Mouse (Mus musculus): Measurements from ENCODE around the gene Zfp457. TPM values are rescaled to one million over a fixed set of nuclear protein-coding genes. Genes with fewer than 3 reads are reported as not detected.
"Not testable (repeated sequence)": the region's sequence is repeated elsewhere in the genome, so short reads cannot be mapped to it uniquely, and the experiment has no call there.

Zfp457 gene
- 1 to 10 TPM; 5.4 to 6.3 TPM for total RNA-seq (2021)
- long read RNA-seq, experiment 1 = 0 reads
- long read RNA-seq, experiment 2 = 0 reads

DNA sequence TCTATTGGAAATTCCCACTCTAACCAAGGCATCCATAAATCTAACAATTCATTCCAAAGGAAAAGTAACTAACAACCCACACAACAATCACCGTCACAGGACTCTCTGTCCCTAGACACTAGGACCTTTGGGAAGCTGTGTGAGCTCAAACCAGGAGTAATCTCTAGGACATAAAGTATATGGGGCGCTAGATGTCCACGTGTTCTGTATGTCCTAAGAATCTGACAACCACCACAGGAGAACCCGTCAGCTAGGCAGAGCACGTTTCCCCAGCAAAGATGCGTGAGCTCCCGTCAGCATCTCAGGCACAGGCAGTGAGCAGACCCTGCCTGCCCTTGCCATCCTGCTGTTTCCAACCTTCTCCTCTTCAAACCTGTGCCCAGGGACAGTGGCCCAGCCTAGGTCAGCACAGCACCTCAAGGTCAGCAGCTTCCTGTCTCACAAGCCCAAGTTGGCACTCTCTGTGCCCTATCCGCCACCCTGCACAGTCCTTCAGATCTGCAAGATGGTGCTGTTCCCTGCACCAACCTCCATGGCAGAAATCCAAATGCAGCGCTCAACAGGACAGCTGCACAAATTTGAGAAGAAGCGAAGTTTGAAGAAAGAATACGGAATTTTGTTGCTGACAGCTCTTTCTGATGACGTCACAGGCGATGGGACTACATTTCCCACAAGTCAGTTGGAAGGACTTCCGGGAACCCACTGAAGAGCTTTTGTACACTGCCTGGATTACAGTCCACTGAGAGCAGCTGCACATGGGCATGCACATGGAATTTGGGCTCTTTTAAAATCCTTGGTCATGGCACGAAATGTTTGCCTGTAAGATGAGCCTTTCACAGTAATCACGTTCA, at the start of gene Zfp457:
Gene Zfp457, minus strand, starts transcription at position 664 of the 851 bp plus-strand sequence.
- DNase-seq (ENCODE audit: low spot score in 2 of 2) = peak; percentile 87 to 96

DNA sequence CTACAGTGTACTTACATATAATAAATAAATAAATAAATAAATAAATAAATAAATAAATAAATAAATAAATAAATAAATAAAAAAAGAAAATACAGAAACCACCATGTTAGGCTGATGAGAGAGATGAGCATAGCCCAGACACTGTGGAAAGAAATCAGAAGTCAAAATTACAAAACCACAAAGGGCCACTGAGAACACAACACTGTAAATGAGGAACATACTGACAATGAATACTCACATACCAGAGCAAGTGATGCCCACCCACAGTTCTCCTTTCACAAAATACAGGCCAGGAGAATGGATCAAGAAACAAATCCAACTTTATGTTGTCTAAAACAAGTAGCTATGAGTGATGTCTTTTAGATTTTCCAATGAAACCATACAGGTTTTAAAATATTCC, 45.6 kb upstream of the Zfp457 start:
- no peak for DNase-seq (ENCODE audit: low spot score in 2 of 2)

DNA sequence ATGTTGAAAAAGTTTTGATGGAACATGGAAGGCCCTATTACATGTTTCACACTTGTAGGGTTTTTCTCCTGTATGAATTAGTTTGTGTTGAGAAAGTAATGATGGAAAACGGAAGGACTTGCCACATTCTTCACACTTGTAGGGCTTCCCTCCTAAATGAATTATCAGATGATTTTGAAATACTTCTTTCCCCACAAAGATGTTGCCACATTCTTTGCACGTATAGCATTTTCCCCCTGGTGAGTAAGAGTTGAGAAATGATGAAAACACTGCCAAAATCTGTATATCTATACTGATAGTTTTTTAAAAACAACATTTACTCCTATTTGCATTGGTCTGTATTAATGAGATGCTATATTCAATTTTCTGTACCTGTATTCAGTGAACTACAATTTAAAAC, 37.1 kb upstream of the Zfp457 start:
- no peak for DNase-seq (ENCODE audit: low spot score in 2 of 2)

DNA sequence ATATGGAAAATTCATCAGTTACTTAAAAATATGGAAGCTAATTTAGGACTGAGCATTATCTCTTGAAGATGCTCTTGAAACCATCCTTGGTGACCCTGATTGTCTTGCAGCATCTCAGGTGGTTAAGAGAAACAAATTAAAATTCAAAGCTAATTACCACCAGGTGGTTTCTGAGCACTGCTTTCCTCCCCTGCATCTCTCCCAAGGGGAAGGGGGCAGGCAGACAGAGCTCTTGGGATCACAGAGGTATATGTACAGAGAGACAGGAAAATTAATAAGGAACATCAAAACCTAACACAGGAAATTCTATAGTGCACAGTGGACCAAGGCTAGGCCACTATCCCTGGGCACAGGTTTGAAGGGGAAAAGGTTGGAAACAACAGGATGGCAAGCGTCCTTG, 26.6 kb upstream of the Zfp457 start:
- DNase-seq (ENCODE audit: low spot score in 2 of 2) = no peak

DNA sequence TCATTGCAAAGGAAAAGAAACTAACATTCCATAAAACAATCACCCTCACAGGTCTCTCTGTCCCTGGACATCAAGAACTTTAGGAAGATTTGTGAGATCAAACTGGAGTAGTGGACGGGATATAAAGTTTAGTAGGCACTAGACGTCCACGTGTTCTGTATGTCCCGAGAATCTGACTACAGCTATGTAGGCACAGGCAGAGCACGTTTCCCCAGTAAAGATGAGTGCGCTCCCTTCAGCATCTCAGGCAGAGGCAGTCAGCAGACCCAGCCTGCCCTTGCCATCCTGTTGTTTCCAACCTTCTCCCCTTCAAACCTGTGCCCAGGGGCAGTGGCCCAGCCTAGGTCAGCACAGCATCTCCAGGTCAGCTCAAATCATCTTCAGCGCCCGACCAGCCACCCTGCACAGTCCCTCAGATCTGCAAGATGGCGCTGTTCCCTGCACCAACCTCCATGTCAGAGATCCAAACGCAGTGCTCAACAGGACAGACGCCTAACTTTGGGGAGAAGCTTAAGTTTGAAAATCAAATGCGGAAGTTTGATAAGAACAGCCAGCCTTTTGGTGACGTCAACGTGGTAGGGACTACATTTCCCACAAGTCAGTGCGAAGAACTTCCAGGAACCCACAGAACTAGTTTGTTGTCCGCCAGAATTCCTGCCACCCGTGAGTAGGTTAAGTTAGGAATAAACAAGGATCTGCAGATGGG, 25.9 kb upstream of the Zfp457 start, which contains the start of gene Zfp595:
Gene Zfp595, minus strand, starts transcription at position 552 of the 706 bp plus-strand sequence.
- peak; percentile 53 to 88 for DNase-seq (ENCODE audit: low spot score in 2 of 2)

DNA sequence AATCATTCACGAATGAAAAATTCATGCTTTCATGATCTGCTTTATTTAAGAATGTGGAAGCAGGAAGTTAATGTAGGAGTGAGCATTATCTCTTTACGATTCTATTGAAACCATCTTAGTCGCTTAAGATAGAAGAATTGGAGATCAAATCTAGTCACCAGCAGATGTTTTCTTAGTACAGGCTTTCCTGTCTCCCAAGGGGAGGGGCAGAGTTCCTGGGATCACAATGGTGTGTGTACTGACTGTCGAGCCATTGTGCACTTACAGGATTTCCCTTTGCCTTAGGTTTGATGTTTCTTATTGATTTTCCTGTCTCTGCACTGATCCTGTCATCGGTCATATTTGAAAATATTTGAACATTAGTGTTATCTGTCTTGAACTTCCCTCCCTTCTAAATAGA, 433 bp upstream of the Zfp457 start:
- no peak for DNase-seq (ENCODE audit: low spot score in 2 of 2)

DNA sequence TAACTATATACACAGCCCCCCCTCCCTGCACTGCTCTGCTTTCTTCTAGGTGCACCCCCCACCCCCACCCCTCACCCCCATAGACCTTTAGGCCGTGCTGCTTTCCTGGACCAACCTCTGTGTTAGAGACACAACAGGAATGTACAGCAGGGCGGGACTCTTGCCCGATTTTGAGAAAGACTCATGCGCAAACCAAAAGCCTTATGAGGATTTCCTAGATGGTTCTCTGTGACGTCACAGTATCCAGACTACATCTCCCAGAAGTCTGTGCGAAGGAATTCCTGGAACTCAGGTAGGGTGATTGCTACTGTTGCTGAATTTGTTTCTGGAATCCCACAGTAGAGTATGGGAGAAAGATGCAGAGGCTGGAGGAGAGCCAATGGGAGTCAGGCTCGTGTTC, 28.0 kb downstream of the Zfp457 start, which contains the start of gene Zfp458:
Gene Zfp458, minus strand, starts transcription at position 153 of the 400 bp plus-strand sequence.
- DNase-seq (ENCODE audit: low spot score in 2 of 2) = no peak

DNA sequence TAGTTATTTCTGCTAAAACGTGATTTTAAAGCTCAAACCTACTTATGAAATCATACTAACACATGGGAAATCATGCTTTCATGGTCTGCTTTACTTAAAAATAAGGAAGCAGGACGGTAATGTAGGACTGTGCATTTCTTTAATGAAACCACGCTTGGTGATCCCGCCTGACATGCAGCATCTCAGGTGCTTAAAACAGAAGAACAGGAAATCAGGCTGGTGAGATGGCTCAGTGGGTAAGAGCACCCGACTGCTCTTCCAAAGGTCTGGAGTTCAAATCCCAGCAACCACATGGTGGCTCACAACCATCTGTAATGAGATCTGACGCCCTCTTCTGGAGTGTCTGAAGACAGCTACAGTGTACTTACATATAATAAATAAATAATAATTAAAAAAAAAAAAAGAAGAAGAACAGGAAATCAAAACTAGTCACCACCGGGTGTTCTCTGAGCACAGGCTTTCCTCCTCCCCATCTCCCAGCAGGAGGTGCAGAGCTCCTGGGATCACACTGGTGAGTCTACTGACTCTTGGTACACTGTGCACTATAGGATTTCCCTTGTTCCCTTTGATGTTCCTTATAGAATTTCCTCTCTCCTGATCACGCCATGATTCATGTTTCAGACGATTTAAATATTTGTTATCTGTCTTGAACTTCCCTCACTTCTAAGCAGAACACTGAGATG, 36.8 kb downstream of the Zfp457 start:
- not testable (repeated sequence) for DNase-seq (ENCODE audit: low spot score in 2 of 2)

DNA sequence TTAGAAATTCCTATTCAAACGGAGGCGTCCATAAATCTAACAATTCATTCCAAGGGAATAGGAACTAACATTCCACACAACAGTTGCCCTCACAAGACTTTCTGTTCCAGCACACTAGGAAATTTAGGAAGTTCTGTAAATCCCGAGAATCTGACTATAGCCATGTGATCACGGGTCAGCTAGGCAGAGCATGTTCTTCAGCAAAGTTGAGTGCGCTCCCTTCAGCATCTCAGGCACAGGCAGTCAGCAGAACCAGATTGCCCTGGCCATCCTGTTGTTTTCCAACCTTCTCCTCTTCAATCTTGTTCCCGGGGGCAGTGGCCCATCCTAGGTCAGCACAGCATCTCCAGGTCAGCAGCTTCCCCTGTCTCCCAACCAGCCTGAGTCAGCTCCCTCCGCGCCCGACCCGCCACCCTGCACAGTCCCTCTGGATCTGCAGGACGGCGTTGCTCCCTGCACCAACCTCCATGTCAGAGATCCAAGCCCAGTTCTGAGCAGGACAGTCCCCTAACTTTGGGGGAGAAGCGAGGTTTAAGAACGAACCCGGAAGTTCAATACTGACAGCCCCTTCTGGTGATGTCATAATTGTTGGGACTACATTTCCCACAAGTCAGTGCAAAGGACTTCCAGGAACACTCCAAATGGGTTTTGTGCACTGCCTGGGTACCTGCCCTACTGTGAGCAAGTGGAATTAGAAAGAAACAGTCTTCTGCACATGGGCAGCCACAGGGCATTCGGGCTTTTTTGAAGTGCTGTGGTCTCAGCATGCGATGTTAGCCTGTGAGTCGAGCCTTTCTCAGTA, 37.5 kb downstream of the Zfp457 start:
- DNase-seq (ENCODE audit: low spot score in 2 of 2) = peak; percentile 72 to 91

Other genes with a start within 250 kb of the Zfp457 start
- 1 to 10 TPM; 4.4 to 5.0 TPM for gene Zfp712, start 245.3 kb downstream of the Zfp457 start, total RNA-seq (2021)
- gene Zfp708, start 208.5 kb downstream of the Zfp457 start, total RNA-seq (2021) = 1 to 10 TPM; 2.9 to 3.5 TPM
- 1 to 10 TPM; 2.3 to 2.7 TPM for gene Gm28557, start 197.9 kb downstream of the Zfp457 start, total RNA-seq (2021)
- gene Rslcan18, start 190.2 kb downstream of the Zfp457 start, total RNA-seq (2021) = under 1 TPM; 0.12 to 0.44 TPM
- gene Zfp759, start 184.8 kb downstream of the Zfp457 start, total RNA-seq (2021) = 10 to 100 TPM in 1 of 2 experiments, 1 to 10 TPM in 1; 9.4 to 10.6 TPM
- 1 to 10 TPM; 5.2 to 5.5 TPM for gene Rsl1, start 133.3 kb downstream of the Zfp457 start, total RNA-seq (2021)
- gene Zfp455, start 112.0 kb downstream of the Zfp457 start, total RNA-seq (2021) = 1 to 10 TPM; 2.8 TPM
- 10 to 100 TPM; 18.4 to 20.1 TPM for gene Zfp458, start 28.0 kb downstream of the Zfp457 start, total RNA-seq (2021)
- 1 to 10 TPM; 3.0 to 3.2 TPM for gene Zfp595, start 26.1 kb upstream of the Zfp457 start, total RNA-seq (2021)
- gene Gm28044, start 54.1 kb upstream of the Zfp457 start, total RNA-seq (2021) = not detected
- gene Zfp953, start 54.1 kb upstream of the Zfp457 start, total RNA-seq (2021) = 1 to 10 TPM in 1 of 2 experiments, under 1 TPM in 1; 0.90 to 1.0 TPM
- gene Gm28041, start 69.2 kb upstream of the Zfp457 start, total RNA-seq (2021) = under 1 TPM in 1 of 2 experiments, not detected in 1; 0.64 TPM
- gene Zfp456, start 69.3 kb upstream of the Zfp457 start, total RNA-seq (2021) = 1 to 10 TPM in 1 of 2 experiments, under 1 TPM in 1; 0.60 to 1.0 TPM
- 1 to 10 TPM; 1.1 to 2.1 TPM for gene Zfp429, start 93.3 kb upstream of the Zfp457 start, total RNA-seq (2021)
- 1 to 10 TPM; 1.8 to 2.1 TPM for gene Zfp459, start 114.9 kb upstream of the Zfp457 start, total RNA-seq (2021)
- 10 to 100 TPM; 11.5 to 11.7 TPM for gene Zfp874a, start 145.1 kb upstream of the Zfp457 start, total RNA-seq (2021)
- 10 to 100 TPM; 13.1 to 16.3 TPM for gene Zfp874b, start 177.8 kb upstream of the Zfp457 start, total RNA-seq (2021)
- gene Zfp58, start 194.1 kb upstream of the Zfp457 start, total RNA-seq (2021) = 1 to 10 TPM; 8.2 to 8.8 TPM
- gene Gm26965, start 219.7 kb upstream of the Zfp457 start, total RNA-seq (2021) = not detected
- gene Zfp87, start 219.7 kb upstream of the Zfp457 start, total RNA-seq (2021) = 10 to 100 TPM; 22.3 to 23.4 TPM
- 1 to 10 TPM; 8.8 TPM for gene Zfp748, start 247.3 kb upstream of the Zfp457 start, total RNA-seq (2021)